Mouse (Mus musculus): ENCODE results near the gene Noc2l. TPM values are rescaled to one million over a fixed set of nuclear protein-coding genes. Genes with fewer than 3 reads are reported as not detected.
A peak's percentile ranks its signal among the peaks of the same experiment; 100 is the strongest.

Gene Noc2l
- 64.6 and 66.1 TPM in 2 replicates for polyA plus RNA-seq (2011; ENCODE audit: insufficient read length, low read depth, missing spikeins)

DNA sequence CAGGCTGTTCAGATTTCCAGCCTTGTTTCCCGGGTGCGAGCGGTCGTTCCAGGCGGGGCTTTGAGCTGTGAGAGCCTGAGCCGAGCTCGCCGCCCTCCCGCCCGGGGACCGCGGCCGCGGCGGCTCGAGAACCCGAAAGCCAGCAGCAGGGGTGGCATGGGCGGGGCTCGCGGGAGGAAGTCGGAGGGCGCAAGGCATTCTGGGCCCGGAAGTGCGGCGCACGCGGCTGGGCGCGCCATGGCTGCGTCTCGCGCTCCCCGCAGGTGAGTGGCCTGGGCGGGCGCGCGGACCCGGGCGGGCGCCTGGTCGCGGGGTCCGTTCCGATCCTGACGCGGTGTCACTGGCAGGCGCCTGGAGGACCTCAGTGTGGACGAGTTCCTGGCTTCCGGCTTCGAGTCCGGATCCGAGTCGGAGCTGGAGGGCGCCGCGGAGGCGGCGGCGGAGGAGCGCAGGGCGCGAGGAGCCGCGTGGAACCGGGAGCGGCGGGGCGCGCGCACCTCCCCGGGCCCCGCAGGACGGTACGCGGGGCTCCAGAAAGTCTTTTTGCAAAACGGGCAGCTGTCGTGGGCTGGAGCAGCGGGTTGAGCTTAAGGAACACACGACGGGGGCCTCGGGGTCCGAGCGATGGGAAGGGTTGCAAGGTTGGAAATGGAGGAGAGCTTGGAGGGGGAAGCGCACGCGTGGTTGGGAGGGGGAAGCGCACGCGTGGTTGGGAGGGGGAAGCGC is at the start of gene Noc2l:
Gene Noc2l, plus strand, starts transcription at position 203 of the 726 bp plus-strand sequence.
- H3K27ac ChIP-seq (ENCODE audit: insufficient read depth, low read length) = peak within 1 kb of the TSS; percentile 68
- H3K4me1 ChIP-seq (ENCODE audit: control insufficient read depth, insufficient read depth, low read length) = no peaks in the 10 kb centered on the region
- peak within 1 kb of the TSS; percentile 90 for H3K4me3 ChIP-seq (ENCODE audit: insufficient read depth, low read length)
- TF ChIP-seq CTCF (IDR thresholded peaks at IDR 0.05; ENCODE audit: borderline replicate concordance, insufficient read depth, low read length) (no peak), POLR2A (IDR thresholded peaks at IDR 0.05; ENCODE audit: low read depth, low read length) (peak; percentile 70)

DNA sequence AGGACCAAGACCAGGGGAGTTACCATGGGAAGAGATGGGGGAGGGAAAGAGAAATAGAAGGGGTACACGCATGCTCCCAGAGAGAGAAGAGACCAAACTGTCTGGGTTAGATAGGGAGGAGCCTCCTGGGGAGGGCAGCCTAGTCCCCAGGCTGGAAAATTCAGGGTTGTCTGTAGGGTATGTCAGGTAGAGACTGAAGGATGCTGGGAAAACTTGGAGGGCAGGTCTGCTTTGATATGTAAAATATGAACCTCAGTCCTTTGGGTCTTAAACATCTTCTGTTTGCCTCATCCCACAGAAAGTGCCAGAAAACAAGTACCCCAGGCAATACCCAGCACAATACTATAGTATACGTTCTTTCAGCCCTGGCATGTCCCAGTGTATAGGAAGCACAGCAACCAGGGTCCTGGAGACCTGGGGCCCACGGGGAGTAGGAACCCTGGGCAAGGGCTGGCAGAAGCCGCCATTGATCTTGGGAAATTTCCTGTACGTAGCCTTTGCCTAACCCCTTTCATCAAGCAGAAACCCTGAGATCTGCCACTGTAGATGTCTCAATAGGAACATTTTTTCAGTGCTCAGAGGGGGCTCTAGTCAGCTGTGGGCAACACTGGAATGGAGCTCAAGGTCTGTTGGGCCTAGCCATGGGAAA is 47.5 kb upstream of the Noc2l start:
- Histone ChIP-seq H3K27ac (ENCODE audit: insufficient read depth, low read length) (no peak overlapping the region), H3K4me3 (ENCODE audit: insufficient read depth, low read length) (no peak overlapping the region), H3K4me1 (ENCODE audit: control insufficient read depth, insufficient read depth, low read length) (no peaks in the 10 kb centered on the region; the same call in 1 of the 2 replicates)
- TF ChIP-seq CTCF (IDR thresholded peaks at IDR 0.05; ENCODE audit: borderline replicate concordance, insufficient read depth, low read length) (no peak), POLR2A (IDR thresholded peaks at IDR 0.05; ENCODE audit: low read depth, low read length) (no peak)

DNA sequence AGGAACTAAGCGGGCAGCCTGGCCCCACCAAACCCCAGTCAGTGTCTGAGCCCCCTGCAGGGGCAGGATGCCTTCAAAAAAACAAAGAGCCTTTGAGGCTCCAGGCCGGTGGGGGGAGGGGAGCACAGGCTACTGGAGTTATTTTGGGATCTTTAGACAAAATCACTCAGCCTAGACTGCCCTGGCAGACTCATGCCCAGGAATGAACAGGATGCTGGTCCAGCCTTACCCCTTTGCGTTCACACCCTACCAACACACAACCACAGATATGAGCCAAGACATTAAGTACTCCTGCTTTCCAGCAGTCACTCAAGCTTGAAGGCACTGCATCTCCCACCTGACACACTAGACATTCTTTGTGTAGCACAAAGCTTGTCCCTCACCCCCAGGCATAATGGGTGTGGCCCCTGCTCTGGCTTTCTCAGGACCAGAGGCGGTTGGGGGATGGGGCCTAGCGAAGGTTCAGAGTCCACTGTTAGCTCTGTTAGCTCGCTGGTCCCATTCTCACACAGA is 46.9 kb upstream of the Noc2l start:
- TF ChIP-seq CTCF (IDR thresholded peaks at IDR 0.05; ENCODE audit: borderline replicate concordance, insufficient read depth, low read length) (no peak), POLR2A (IDR thresholded peaks at IDR 0.05; ENCODE audit: low read depth, low read length) (no peak)
- H3K4me1 ChIP-seq (ENCODE audit: control insufficient read depth, insufficient read depth, low read length) = no peaks in the 10 kb centered on the region; the same call in 1 of the 2 replicates
- no peak overlapping the region for H3K27ac ChIP-seq (ENCODE audit: insufficient read depth, low read length)
- no peak overlapping the region for H3K4me3 ChIP-seq (ENCODE audit: insufficient read depth, low read length)

GRCm38 (mm10) chr4:156192421-156193199 is 43.2 kb upstream of the Noc2l start:
- Histone ChIP-seq H3K4me3 (ENCODE audit: insufficient read depth, low read length) (no peak overlapping the region), H3K27ac (ENCODE audit: insufficient read depth, low read length) (no peak overlapping the region), H3K4me1 (ENCODE audit: control insufficient read depth, insufficient read depth, low read length) (peaks cover 4% of the 10 kb centered on the region; the same call in 1 of the 2 replicates)
- TF ChIP-seq CTCF (IDR thresholded peaks at IDR 0.05; ENCODE audit: borderline replicate concordance, insufficient read depth, low read length) (no peak), POLR2A (IDR thresholded peaks at IDR 0.05; ENCODE audit: low read depth, low read length) (no peak)

GRCm38 (mm10) chr4:156193200-156193590 is 42.6 kb upstream of the Noc2l start:
- H3K27ac ChIP-seq (ENCODE audit: insufficient read depth, low read length) = no peak overlapping the region
- no peak overlapping the region for H3K4me3 ChIP-seq (ENCODE audit: insufficient read depth, low read length)
- TF ChIP-seq POLR2A (IDR thresholded peaks at IDR 0.05; ENCODE audit: low read depth, low read length) (no peak), CTCF (IDR thresholded peaks at IDR 0.05; ENCODE audit: borderline replicate concordance, insufficient read depth, low read length) (no peak)
- peaks cover 4% of the 10 kb centered on the region; the same call in 1 of the 2 replicates for H3K4me1 ChIP-seq (ENCODE audit: control insufficient read depth, insufficient read depth, low read length)

- TF ChIP-seq POLR2A (IDR thresholded peaks at IDR 0.05; ENCODE audit: low read depth, low read length) (no peak), CTCF (IDR thresholded peaks at IDR 0.05; ENCODE audit: borderline replicate concordance, insufficient read depth, low read length) (no peak)
- no peak overlapping the region for H3K4me3 ChIP-seq (ENCODE audit: insufficient read depth, low read length)
- H3K4me1 ChIP-seq (ENCODE audit: control insufficient read depth, insufficient read depth, low read length) = peaks cover 8% of the 10 kb centered on the region
- no peak overlapping the region for H3K27ac ChIP-seq (ENCODE audit: insufficient read depth, low read length)
These were observed 41.9 kb upstream of the Noc2l start for GRCm38 (mm10) chr4:156193906-156194305.

DNA sequence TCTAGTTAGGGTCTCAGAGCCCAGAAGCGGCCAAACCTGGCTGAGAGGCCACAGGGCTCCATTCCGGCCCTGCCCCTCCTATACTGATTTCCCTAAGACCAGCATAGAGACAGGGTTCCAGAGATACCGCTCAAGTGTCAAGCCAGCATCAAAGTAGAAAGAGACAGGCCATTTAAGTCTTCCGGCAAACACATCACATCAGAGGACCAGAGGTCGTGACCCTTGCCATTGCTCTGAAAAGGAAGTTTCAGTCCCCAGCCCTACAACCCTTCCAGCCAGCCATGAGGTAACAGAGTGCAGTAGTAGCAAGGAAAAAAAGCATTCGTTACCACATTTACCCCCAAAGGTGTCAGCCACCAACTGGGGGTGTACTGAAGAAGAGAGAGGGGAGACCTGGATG is 41.5 kb upstream of the Noc2l start:
- H3K4me3 ChIP-seq (ENCODE audit: insufficient read depth, low read length) = no peak overlapping the region
- peaks cover 8% of the 10 kb centered on the region for H3K4me1 ChIP-seq (ENCODE audit: control insufficient read depth, insufficient read depth, low read length)
- no peak for TF ChIP-seq POLR2A (IDR thresholded peaks at IDR 0.05; ENCODE audit: low read depth, low read length)
- no peak overlapping the region for H3K27ac ChIP-seq (ENCODE audit: insufficient read depth, low read length)

DNA sequence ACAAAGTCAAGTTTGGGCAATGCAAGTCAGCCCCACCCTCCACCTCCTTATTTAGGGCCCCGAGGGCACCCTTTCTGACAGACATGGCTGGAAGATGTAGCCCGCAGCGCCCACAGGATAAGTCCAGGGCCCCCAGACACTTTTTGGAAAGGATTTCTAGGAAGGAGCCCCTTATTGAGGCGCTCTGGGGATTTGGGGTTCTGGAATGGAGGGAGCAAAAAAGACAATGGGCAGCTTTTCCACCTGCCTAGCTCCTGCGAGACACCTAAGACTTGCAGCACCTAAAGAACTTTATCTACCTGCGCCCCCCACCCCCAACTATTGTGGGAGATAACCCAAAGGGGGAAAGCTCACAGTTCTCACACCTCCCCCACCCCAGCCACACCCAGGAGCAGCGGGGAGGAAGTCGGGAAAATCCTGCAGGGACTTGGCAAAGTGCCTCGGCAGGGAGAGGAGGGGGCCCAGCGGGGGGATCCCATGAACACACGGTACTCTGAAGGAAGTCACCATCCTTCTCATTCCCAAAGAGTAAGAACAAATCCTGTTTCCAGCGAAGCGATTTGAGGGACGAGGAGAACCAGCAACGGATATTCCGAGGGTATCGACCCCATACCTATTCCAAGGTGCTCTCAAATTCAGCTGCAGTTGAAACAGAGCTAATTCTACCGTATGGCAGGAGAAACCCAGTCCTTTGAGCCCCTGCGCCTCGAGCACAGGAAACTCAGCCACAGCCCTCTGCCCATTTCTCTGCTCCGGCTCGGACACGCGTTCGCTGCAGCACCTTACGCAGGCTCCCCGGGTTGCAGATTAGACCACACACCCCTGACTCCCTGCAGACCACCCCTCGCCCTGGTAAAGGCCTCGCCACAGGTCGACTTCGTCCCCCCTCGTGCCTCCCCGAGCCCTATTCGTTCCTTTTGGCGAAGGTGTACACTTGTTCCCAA is 39.6 kb upstream of the Noc2l start:
- TF ChIP-seq POLR2A (IDR thresholded peaks at IDR 0.05; ENCODE audit: low read depth, low read length) = no peak
- TF ChIP-seq CTCF (IDR thresholded peaks at IDR 0.05; ENCODE audit: borderline replicate concordance, insufficient read depth, low read length) = no peak
- Histone ChIP-seq H3K4me1 (ENCODE audit: control insufficient read depth, insufficient read depth, low read length) (peaks cover 8% of the 10 kb centered on the region), H3K27ac (ENCODE audit: insufficient read depth, low read length) (no peak overlapping the region), H3K4me3 (ENCODE audit: insufficient read depth, low read length) (peak overlapping the region; percentile 51)
